Mouse (Mus musculus): ENCODE measurements around the gene Dusp13.

Gene Dusp13

DNA sequence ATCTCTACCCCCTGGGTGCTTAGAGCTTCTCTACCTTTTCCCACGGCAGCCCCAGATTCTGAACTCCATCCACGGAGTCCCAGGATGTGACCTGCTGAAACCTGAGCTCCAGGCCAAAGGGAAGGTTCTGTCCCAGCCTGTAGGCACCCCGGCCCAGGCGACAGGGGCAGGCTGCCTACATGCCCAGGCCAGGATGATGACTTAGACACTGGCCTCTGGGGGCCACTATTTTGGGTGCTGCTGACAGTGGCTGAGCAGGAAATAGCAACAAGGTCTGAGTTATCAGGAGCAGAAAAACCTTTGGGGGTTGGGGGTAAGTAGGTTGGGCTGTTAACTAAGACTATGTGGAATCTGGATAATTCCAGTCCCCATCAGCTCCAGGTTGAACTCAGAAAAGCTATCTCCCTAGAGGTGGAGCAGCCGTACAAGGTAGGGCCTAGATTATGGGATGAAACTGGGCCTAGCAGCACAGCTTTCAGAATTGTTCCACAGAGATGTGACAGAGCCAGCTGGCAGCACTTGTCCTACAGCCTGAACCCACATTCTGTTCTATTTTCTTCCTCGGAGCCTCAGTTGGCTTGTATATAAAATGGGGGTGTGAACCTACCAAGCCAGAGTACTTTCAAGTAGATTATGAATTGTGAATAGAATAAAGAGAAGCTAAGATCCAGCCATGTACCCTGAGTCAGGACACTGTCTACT, 21.8 kb downstream of the Dusp13 start:
- CTCF ChIA-PET, result interaction anchor here in 3 of 4 experiments (0.6 to 1.3 kb wide), 4 partner anchors 13 to 252 kb away, joined by 3 to 5 read pairs (median 5); no protein-coding TSS in a partner anchor

DNA sequence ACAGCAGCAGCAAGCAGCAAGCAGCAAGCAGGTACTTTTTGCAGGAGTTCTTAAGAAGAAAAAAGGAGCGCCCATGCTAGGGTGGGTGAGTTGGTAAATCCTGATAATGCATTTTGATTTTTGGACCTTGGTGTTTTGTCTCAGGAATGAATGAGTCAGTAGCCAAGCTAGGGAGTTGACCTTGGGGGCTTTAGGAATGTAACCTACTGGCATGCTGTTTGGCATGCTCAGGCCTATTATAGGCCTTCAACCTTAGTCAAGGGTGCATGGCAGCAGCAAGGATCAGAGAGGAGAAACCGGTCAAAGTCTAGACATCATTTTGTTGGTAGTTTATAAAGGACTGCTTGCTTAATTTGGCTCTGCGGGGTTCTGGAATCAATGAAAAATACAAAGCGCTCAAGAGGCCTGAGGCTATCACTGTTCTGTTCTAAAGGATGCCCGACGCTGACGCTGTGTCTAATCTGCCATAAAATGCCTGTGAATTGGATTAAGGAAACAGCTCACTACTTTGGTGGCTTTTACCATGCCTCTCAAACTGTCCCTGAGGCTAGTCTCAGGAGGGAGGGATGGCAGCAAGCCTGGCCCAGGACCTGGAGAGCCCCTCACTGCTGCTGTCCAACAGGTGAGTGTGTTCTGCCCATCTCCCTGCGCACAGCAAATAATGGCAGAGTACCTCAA, 28.8 kb downstream of the Dusp13 start:
- ChIA-PET CTCF (interaction anchor here in 2 of 4 experiments (1.3 to 1.5 kb wide), 2 partner anchors 20 kb away, joined by 4 read pairs; no protein-coding TSS in a partner anchor), POLR2A (interaction anchor here in 1 of 4 experiments (0.6 kb wide), 1 partner anchor 17 kb away, joined by 4 read pairs; no protein-coding TSS in a partner anchor)

More for the DNA sequence above, 21.8 kb downstream of the Dusp13 start:
- POLR2A ChIA-PET, result interaction anchor here in 1 of 4 experiments (0.6 to 1.4 kb wide), 5 partner anchors 8 to 325 kb away, joined by 3 to 4 read pairs (median 3); partner anchors contain the start of genes Dusp13 and Samd8

DNA sequence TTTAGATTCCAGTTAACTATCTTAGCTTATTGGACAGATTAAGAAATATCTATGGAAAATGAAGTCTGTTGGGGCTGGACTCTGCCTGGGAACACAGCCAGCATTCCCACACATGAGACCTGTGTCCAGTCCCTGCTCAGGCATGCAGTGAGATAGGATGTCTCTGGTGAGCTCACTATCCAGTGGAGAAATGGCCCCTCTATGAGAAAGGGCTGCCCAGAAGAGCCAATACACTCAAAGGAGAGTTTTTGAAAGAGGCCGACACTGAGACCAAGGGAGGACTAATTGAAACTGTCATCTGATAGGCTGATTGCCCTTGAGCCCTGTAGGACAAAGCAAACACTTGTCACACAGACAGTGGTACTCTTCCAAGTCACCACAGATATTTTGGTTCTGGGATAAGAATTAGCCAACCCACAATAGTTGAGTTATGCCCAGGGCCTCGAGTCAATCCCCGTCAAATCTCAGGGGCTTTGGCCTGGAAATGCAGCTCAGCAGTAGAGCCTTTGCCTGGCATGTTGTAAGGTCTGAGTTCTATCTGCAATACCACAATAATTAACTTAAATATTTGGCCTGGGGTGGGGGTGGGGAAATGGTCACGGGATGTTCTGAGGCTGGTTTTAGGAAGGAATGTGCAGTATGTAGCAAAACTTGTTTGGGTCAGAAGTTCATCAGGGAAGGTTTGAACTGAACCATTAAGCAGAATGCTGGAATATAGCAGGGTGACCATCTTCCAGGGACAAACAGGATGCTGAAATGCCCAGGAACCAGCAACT, 30.4 kb downstream of the Dusp13 start:
- ChIA-PET CTCF (interaction anchor here in 1 of 4 experiments (1.5 kb wide), 1 partner anchor 21 kb away, joined by 5 read pairs; no protein-coding TSS in a partner anchor), POLR2A (interaction anchor here in 3 of 4 experiments (0.6 to 2.0 kb wide), 10 partner anchors 8 to 30 kb away, joined by 3 to 7 read pairs (median 4); partner anchors contain the start of genes Dusp13 (in 1 of the 3) and Samd8 (in 1 of the 3))

DNA sequence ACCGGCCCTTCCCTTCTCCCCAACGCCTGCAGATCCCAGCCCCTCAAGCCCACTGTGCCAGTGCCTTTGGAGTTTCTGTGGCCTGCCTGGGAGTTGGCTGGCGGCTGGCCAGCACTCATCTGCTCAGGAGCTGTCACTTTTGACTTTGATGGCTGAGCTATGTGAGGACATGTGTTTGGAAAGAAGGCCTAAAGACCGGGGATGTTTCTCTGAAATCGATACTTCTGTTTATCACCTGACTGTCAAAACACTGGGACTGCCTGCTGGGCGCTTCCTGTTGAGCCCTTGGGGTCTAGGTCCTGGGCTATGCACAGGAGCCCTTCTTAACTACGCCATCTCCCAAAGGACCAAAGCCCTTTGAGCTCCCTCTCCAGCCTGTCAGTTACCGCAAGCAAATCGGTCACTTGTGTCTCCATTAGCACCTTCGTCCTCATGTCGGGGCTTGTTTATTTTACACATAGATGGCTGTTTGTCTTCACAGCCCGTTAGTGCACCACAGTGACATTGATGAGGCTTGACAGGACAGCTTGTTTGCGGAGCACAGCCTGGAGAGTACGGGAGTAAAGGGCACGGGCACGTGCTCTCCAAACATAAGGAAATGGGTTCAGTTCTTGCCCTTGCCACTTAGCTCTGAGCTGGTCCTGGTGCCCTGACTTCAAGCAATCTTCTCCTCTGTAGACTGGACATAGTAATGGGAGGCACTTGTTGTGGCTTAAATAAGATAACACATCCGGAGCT, 31.2 kb downstream of the Dusp13 start:
- ChIA-PET POLR2A (interaction anchor here in 1 of 4 experiments (0.8 to 2.0 kb wide), 9 partner anchors 9 to 30 kb away, joined by 3 to 7 read pairs (median 3); partner anchors contain the start of genes Dusp13 and Samd8), CTCF (interaction anchor here in 1 of 4 experiments (1.5 kb wide), 1 partner anchor 22 kb away, joined by 5 read pairs; no protein-coding TSS in a partner anchor)

DNA sequence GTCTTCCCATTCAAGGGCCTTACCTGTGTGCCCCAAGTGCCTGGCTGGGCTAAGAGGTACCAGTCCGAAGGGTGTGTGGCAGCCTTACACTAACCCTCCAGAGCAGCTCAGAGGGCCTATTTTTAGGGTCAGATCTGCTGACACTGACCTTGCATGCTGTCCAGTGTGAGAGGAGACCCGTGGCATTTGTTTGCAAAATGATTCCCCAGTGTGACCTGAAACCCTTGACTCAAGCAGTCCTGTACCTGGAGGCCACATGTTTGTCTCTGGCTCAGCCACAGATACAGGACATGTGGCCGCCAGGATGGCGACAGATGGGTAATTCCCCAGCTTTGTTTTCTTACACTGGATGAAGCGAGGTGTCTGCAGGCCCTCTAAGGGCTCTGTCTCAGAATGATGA, 36.5 kb downstream of the Dusp13 start, which contains the start of gene Dupd1:
Dupd1 (minus strand) TSS at position 91 of the 400 bp plus-strand sequence.
- POLR2A ChIA-PET, result interaction anchor here in 1 of 4 experiments (0.6 kb wide), 1 partner anchor 1970 kb away, joined by 4 read pairs; no protein-coding TSS in a partner anchor
- CTCF ChIA-PET, result interaction anchor here in 2 of 4 experiments (0.5 to 1.0 kb wide), 2 partner anchors 27 to 307 kb away, joined by 4 to 5 read pairs; no protein-coding TSS in a partner anchor

DNA sequence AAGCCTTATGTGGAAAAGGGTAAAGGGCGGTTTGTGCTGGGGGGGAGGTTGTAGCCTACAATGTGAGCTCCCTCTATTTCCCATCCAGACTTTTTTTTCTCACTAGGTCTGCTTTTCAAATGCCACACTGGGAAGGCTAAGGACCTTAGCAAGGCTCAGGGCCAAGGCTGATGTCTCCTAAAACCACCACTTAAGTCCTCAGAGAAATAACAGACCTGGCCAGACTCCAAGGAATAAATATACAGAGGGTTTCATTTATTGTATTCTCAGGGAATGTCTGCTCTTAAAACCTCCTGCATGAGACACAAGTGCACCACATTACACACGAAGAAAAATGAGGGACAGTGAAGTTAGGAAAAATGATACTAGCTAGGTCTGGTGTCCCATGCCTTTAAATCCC, 39.8 kb downstream of the Dusp13 start:
- POLR2A ChIA-PET, result interaction anchor here in 1 of 4 experiments (1.0 to 1.5 kb wide), 2 partner anchors 9 to 97 kb away, joined by 3 read pairs; no protein-coding TSS in a partner anchor
- CTCF ChIA-PET, result no interaction called here

DNA sequence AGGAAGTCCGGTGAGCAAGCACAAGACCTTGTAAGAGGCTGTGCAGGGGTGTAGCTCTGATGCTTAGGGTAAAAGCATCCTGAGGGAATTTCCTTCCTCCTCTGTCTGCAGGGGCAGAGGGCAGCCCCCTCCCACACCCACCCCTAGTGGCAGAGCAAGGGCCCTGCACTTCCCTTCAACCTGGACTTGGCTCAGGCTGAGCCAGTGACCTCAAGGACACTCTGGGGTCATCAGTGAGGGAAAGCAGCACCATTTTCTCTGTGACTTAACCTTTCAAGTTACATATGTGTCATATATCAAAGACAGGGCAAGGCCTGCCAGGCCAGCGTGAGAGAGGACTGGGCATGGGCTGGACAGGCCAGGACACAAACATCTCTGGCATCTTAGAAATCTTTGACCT, 41.4 kb downstream of the Dusp13 start:
- POLR2A ChIA-PET, result no interaction called here
- CTCF ChIA-PET, result interaction anchor here in 2 of 4 experiments (1.5 to 2.3 kb wide), 2 partner anchors 32 kb away, joined by 4 to 8 read pairs; no protein-coding TSS in a partner anchor

DNA sequence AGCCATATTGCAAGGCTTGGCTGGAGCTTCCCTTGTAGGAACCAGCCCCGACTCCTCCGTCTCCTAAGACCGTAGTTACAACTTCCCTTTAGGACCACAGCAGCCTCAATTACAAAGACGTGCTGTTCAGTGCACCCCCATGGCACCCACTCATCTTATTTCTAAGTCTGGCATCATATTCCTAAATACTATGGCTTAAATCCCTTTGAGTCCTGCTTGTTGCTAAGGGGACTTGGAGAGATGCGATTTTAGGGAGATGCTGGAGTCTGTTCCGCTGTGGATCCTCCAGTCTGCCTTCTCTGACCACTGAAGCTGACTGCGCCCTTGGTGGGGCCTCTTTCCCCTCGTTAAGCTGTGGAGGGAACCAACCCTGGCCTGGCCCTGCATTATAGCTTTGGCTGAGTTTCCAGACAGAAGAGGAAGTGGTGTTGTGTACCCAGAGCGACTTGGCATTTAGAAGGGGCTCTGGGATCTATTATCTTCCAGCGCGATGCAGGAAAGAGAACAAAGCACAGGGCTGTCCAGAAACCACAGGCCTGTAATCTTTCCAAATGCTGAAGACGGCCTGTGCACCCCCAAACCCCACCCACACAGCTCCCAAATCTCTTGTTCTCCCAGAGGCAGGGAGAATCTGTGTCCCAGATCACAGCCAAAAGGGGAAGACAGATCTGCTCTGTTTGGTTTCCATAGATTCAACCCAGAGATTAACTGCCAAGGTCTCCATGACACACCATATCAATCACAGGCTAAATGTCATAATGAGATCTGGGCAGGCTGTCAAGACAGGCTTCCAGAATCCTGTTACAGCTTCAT, 44.0 kb downstream of the Dusp13 start:
- ChIA-PET CTCF (interaction anchor here in 1 of 4 experiments (1.6 kb wide), 1 partner anchor 35 kb away, joined by 4 read pairs; no protein-coding TSS in a partner anchor), POLR2A (interaction anchor here in 1 of 4 experiments (1.6 kb wide), 1 partner anchor 13 kb away, joined by 7 read pairs; no protein-coding TSS in a partner anchor)

DNA sequence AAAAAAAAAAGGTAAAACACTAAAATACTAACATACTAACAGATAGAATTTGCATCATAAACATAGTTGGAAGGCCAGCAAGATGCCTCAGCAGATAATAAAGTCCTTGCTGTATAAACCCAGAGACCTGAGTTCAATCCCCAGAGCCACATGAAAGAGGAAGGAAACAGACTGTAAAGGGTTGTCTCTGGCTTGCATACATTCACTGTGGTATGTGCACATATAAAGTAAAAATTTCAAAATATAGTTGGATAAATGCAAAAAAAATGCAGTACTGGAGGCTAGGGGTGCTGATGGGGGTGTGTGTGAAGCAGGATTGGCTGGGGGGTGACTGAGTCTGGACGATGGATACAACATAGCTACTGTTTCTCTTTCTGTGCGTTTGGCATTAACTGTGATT, 45.5 kb downstream of the Dusp13 start:
- ChIA-PET CTCF (no interaction called here), POLR2A (interaction anchor here in 1 of 4 experiments (0.7 kb wide), 1 partner anchor 52 kb away, joined by 4 read pairs; no protein-coding TSS in a partner anchor)

DNA sequence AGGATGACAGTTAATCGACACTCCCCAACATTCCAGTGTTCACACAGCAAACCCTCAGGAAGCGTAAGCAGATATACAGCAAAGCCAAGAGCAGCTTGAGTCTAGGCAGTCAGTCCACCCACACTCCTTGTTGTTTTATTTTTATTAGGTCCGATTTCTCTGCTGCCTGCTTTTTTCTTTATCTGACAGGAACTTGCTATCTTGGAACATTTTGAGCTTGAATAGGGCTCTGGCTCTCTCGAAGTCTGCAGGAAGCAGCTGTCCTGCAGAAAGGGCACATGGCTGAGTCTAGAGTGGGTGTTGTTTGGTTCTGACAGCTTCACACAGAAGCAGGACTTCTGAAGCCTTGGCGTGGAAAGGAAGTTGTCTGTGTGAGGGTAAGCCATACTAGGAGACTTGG, 47.7 kb downstream of the Dusp13 start:
- CTCF ChIA-PET, result interaction anchor here in 3 of 4 experiments (0.8 to 1.4 kb wide), 2 partner anchors 24 to 39 kb away, joined by 3 to 10 read pairs (median 5); no protein-coding TSS in a partner anchor
- POLR2A ChIA-PET, result interaction anchor here in 2 of 4 experiments (0.9 to 1.3 kb wide), 2 partner anchors 17 to 651 kb away, joined by 3 to 4 read pairs; partner anchors contain the start of genes Adk (in 1 of the 2) and Ap3m1 (in 1 of the 2)

DNA sequence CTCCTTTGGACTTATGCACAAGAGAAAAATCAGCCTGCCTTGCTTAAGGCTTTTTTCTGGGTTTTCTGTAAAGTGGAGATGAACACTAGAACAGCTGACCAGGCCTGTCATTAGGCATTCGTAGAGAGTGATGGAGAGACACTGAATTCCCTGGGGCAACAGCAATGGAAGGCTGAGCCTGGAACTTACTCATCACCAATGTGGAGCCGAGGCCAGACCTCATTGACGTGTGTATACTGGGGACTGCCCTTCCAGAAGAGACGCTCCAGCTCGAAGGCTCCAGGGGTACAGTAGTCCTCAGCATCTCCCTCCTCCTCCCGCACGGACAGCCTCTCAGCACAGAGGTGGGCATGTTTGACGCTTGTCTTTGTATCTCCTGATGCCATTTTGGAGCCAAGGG, 48.3 kb downstream of the Dusp13 start:
- ChIA-PET CTCF (interaction anchor here in 2 of 4 experiments (0.6 to 1.4 kb wide), 3 partner anchors 23 to 302 kb away, joined by 3 read pairs; no protein-coding TSS in a partner anchor), POLR2A (interaction anchor here in 2 of 4 experiments (0.6 to 0.9 kb wide), 4 partner anchors 17 to 651 kb away, joined by 3 read pairs; partner anchors contain the start of genes Adk (in 1 of the 2) and Ap3m1 (in 1 of the 2))

DNA sequence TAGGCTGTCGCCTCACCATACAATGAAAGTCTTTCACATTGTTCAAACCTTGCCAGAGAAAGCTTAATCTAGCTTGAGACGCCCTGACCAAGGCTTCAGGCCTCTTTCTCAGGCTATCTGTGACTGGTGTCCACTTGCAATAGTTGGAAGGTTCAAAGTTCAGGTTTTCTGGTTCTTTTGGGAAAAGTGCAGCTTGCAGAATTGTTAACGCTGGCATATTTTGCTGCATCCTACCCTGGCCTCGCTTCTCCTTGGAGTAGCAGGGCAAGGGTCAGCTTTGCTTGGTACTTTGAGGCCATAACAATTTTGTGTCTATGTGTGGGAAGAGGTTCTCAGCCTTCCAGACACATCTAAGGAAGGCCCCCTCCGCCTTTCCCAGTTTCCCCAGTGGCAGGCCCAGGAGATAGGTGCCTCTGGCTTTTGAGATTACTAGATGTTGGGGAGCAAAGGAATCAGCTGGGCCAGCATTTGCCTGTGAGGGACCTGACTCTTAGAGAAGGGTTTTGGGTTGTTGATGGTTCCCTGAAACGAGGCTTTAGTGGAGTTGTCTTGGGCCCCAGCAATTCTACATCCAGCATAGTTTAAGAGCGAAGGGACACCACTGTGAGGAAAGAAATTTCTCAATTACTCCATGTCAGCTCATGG, 54.7 kb downstream of the Dusp13 start:
- CTCF ChIA-PET, result interaction anchor here in 1 of 4 experiments (1.0 kb wide), 1 partner anchor 45 kb away, joined by 3 read pairs; no protein-coding TSS in a partner anchor
- POLR2A ChIA-PET, result interaction anchor here in 1 of 4 experiments (0.7 kb wide), 1 partner anchor 17 kb away, joined by 3 read pairs; no protein-coding TSS in a partner anchor

DNA sequence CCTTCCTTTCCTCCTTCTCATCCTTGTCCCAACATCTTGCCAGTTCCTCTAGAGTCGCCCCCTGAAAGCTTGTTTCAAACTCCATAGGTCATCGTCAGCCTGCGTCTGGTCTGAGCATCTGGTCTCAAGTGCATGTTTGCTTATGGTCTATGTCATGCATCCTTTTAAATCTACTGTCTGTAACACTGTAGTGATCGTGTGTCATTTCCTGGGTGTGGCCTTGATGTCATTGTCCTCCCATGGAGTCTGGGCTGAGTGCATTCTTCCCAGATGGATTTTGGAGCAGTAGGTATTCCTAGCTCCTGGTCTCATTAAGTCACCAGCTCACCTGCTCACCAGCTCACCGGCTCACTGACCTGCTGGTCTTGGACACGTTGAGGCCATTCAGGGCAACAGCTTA, 56.0 kb downstream of the Dusp13 start:
- POLR2A ChIA-PET, result interaction anchor here in 2 of 4 experiments (0.8 to 1.2 kb wide), 3 partner anchors 9 to 47 kb away, joined by 3 to 6 read pairs (median 3); no protein-coding TSS in a partner anchor
- CTCF ChIA-PET, result no interaction called here

DNA sequence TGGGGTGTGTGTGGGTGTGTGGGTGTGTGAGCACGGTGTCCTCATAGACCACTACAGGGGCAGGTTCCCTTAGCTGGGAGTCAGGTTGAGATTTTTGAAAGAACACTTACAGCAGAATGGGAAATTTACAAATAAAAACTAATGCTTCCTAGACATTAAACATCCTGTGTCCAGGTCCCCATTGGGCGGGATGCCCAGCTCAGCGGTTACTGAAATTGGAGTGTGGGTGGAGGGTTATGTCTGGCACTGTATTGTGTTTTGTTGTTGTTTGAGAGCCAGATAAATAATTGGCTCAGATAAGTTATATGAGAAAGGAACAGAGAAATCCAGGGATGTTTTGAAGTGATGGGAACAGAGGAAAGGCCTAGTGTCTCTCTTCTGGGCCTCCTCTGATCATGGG, 59.9 kb downstream of the Dusp13 start:
- ChIA-PET CTCF (interaction anchor here in 1 of 4 experiments (0.8 kb wide), 1 partner anchor 51 kb away, joined by 5 read pairs; no protein-coding TSS in a partner anchor), POLR2A (interaction anchor here in 2 of 4 experiments (1.3 to 1.4 kb wide), 2 partner anchors 8 to 34 kb away, joined by 3 read pairs; no protein-coding TSS in a partner anchor)

Measured in embryonic stem cell, embryonic (primary cell).